ENCODE assay signal across 13 mouse cellular contexts in genomic region chr1:30259547-30259946, GRCm38 (mm10).
DNase-seq lines count a peak whose midpoint lies in the region; ATAC-seq and TF ChIP-seq lines count a peak whose summit lies in the region.
"Had no signal": no experiment of that assay in that cellular context is flagged by ENCODE, and none has a peak within 500 bp of the region (broad histone marks: within the 10 kb centered on the region; RNA-seq: fewer than 3 reads in every experiment).

No protein-coding gene starts in this region.

- no peaks in the 10 kb centered on the region for H3K27me3 ChIP-seq in hindbrain, postnatal 0 days (ENCODE audit: insufficient read depth, low read length)
- H3K27me3 ChIP-seq in hindbrain, embryonic 12.5 days: no peaks in the 10 kb centered on the region
- H3K27me3 ChIP-seq in midbrain, embryonic 11.5 days (ENCODE audit: control insufficient read depth, insufficient read depth, low read length): no peaks in the 10 kb centered on the region
- no peaks in the 10 kb centered on the region for H3K27me3 ChIP-seq in midbrain, embryonic 15.5 days (replicated peaks)
- H3K27me3 ChIP-seq: embryonic facial prominence, embryonic 12.5 days had no signal

- no peak overlapping the region for H3K4me3 ChIP-seq in hindbrain, postnatal 0 days (ENCODE audit: low read length)
- no peak overlapping the region for H3K4me3 ChIP-seq in hindbrain, embryonic 12.5 days
- H3K4me3 ChIP-seq in midbrain, embryonic 11.5 days (ENCODE audit: low read depth, low read length): no peak overlapping the region
- H3K4me3 ChIP-seq in midbrain, embryonic 15.5 days: no peak overlapping the region
- H3K4me3 ChIP-seq: embryonic facial prominence, embryonic 12.5 days had no signal

- TF ChIP-seq CTCF in hindbrain, postnatal 0 days (IDR thresholded peaks at IDR 0.05; ENCODE audit: low read depth): peak; percentile 51

- H3K9me3 ChIP-seq in hindbrain, postnatal 0 days (ENCODE audit: low read length): no peaks in the 10 kb centered on the region
- no peaks in the 10 kb centered on the region for H3K9me3 ChIP-seq in hindbrain, embryonic 12.5 days (replicated peaks)
- H3K9me3 ChIP-seq in midbrain, embryonic 11.5 days (ENCODE audit: control insufficient read depth, low read length): no peaks in the 10 kb centered on the region
- no peaks in the 10 kb centered on the region for H3K9me3 ChIP-seq in midbrain, embryonic 15.5 days
- H3K9me3 ChIP-seq: embryonic facial prominence, embryonic 12.5 days had no signal

- H3K4me2 ChIP-seq in hindbrain, postnatal 0 days (ENCODE audit: low read depth, low read length): no peak overlapping the region
- H3K4me2 ChIP-seq in hindbrain, embryonic 12.5 days (replicated peaks): no peak overlapping the region
- no peak overlapping the region for H3K4me2 ChIP-seq in midbrain, embryonic 11.5 days
- H3K4me2 ChIP-seq in midbrain, embryonic 15.5 days: no peak overlapping the region
- H3K4me2 ChIP-seq: embryonic facial prominence, embryonic 12.5 days had no signal

- WGBS in hindbrain, postnatal 0 days: 70% methylated on average over 3 of the region's 3 CpGs
- WGBS in hindbrain, embryonic 12.5 days: 65% methylated on average over 3 of the region's 3 CpGs
- WGBS in midbrain, embryonic 11.5 days: 64% methylated on average over 3 of the region's 3 CpGs
- 74% methylated on average over 3 of the region's 3 CpGs for WGBS in midbrain, embryonic 15.5 days

- ATAC-seq in hindbrain, postnatal 0 days: no peak
- no peak for ATAC-seq in hindbrain, embryonic 12.5 days (ENCODE audit: low FRiP score)
- ATAC-seq in midbrain, embryonic 11.5 days (ENCODE audit: low FRiP score): no peak
- ATAC-seq in midbrain, embryonic 15.5 days (replicated peaks): no peak
- ATAC-seq: inflammation-experienced regulatory T-cells, adult 6 months; Patski had no signal

- no peaks in the 10 kb centered on the region for H3K4me1 ChIP-seq in hindbrain, postnatal 0 days (ENCODE audit: insufficient read depth, low read length)
- no peaks in the 10 kb centered on the region for H3K4me1 ChIP-seq in hindbrain, embryonic 12.5 days
- no peaks in the 10 kb centered on the region for H3K4me1 ChIP-seq in midbrain, embryonic 11.5 days (ENCODE audit: control insufficient read depth, insufficient read depth, low read length)
- no peaks in the 10 kb centered on the region for H3K4me1 ChIP-seq in midbrain, embryonic 15.5 days
- H3K4me1 ChIP-seq: embryonic facial prominence, embryonic 12.5 days had no signal

- H3K27ac ChIP-seq in hindbrain, postnatal 0 days: no peak overlapping the region
- no peak overlapping the region for H3K27ac ChIP-seq in hindbrain, embryonic 12.5 days
- H3K27ac ChIP-seq in midbrain, embryonic 11.5 days (ENCODE audit: low read depth, low read length): no peak overlapping the region
- H3K27ac ChIP-seq in midbrain, embryonic 15.5 days: no peak overlapping the region
- H3K27ac ChIP-seq: embryonic facial prominence, embryonic 12.5 days had no signal

- no peak overlapping the region for H3K9ac ChIP-seq in hindbrain, postnatal 0 days (replicated peaks; ENCODE audit: low read length)
- H3K9ac ChIP-seq in hindbrain, embryonic 12.5 days: no peak overlapping the region
- H3K9ac ChIP-seq in midbrain, embryonic 11.5 days (ENCODE audit: low read length): no peak overlapping the region
- no peak overlapping the region for H3K9ac ChIP-seq in midbrain, embryonic 15.5 days
- H3K9ac ChIP-seq: embryonic facial prominence, embryonic 12.5 days had no signal

- peak; percentile 41 for DNase-seq in adrenal gland, postnatal 10 days
- DNase-seq in adrenal gland, postnatal 25 days: no peak
- DNase-seq in hindbrain, postnatal 0 days (ENCODE audit: low spot score): peak; percentile 18
- peak; percentile 86 for DNase-seq in midbrain, embryonic 11.5 days (ENCODE audit: low spot score, missing footprints)
- peak; percentile 4 for DNase-seq in mesoderm, embryonic 11.5 days (ENCODE audit: low read depth, low spot score)
- no peak for DNase-seq in layer of hippocampus, adult 9-10 months (ENCODE audit: low spot score)
- DNase-seq: lung, adult 18-20 months; thymus, postnatal 14 days had no signal

- no peaks in the 10 kb centered on the region for H3K36me3 ChIP-seq in hindbrain, postnatal 0 days (ENCODE audit: insufficient read depth, low read length)
- H3K36me3 ChIP-seq in hindbrain, embryonic 12.5 days: no peaks in the 10 kb centered on the region
- H3K36me3 ChIP-seq in midbrain, embryonic 11.5 days (ENCODE audit: control insufficient read depth, insufficient read depth, low read length): no peaks in the 10 kb centered on the region
- no peaks in the 10 kb centered on the region for H3K36me3 ChIP-seq in midbrain, embryonic 15.5 days (replicated peaks)
- H3K36me3 ChIP-seq: embryonic facial prominence, embryonic 12.5 days had no signal

Comparison
In these comparisons a context has a peak if more than half of its experiments do, and no peak if none do; other contexts are left out.
1. DNase-seq: peak in adrenal gland, postnatal 10 days (single experiment), hindbrain, postnatal 0 days (single experiment), midbrain, embryonic 11.5 days (single experiment) and mesoderm, embryonic 11.5 days (single experiment); none in adrenal gland, postnatal 25 days (single experiment) and layer of hippocampus, adult 9-10 months (single experiment).